Mouse (Mus musculus): Measurements from ENCODE around the gene Fam19a3. TPM values are rescaled to one million over a fixed set of nuclear protein-coding genes. Genes with fewer than 3 reads are reported as not detected.

Fam19a3 gene
- polyA plus RNA-seq, 1 experiment from 2014 or later: 1.2 TPM

GRCm38 (mm10) chr3:104789822-104790221 is 8.2 kb upstream of the Fam19a3 start:
- H3K4me2 ChIP-seq: peak overlapping the region; percentile 90
- no peaks in the 10 kb centered on the region; the same call in 1 of the 2 replicates for H3K27me3 ChIP-seq (ENCODE audit: control insufficient read depth, insufficient read depth, low read length)
- no peaks in the 10 kb centered on the region for H3K9me3 ChIP-seq (replicated peaks; ENCODE audit: control insufficient read depth, low read length)
- H3K9ac ChIP-seq (ENCODE audit: low read depth, low read length): peak overlapping the region; percentile 76
- peak overlapping the region; percentile 90 for H3K27ac ChIP-seq (ENCODE audit: low read depth, low read length)
- H3K36me3 ChIP-seq (ENCODE audit: control insufficient read depth, insufficient read depth, low read length): peaks cover 13% of the 10 kb centered on the region
- WGBS (ENCODE audit: insufficient replicate concordance): 18% methylated on average over 13 of the region's 13 CpGs
- ATAC-seq (replicated peaks; ENCODE audit: insufficient number of reproducible peaks, low FRiP score, low TSS enrichment): no peak
- H3K4me3 ChIP-seq (ENCODE audit: low read depth, low read length): peak overlapping the region; percentile 71
- peaks cover 44% of the 10 kb centered on the region for H3K4me1 ChIP-seq (ENCODE audit: control insufficient read depth, insufficient read depth, low read length)

- Histone ChIP-seq H3K9me3 (replicated peaks; ENCODE audit: control insufficient read depth, low read length) (no peaks in the 10 kb centered on the region), H3K9ac (ENCODE audit: low read depth, low read length) (peak overlapping the region; percentile 76), H3K4me2 (peak overlapping the region; percentile 90), H3K36me3 (ENCODE audit: control insufficient read depth, insufficient read depth, low read length) (peaks cover 13% of the 10 kb centered on the region), H3K4me1 (ENCODE audit: control insufficient read depth, insufficient read depth, low read length) (peaks cover 41% of the 10 kb centered on the region), H3K27ac (ENCODE audit: low read depth, low read length) (peak overlapping the region; percentile 90), H3K27me3 (ENCODE audit: control insufficient read depth, insufficient read depth, low read length) (no peaks in the 10 kb centered on the region; the same call in 1 of the 2 replicates), H3K4me3 (ENCODE audit: low read depth, low read length) (peak overlapping the region; percentile 71)
- WGBS (ENCODE audit: insufficient replicate concordance): 0% methylated on average over 10 of the region's 10 CpGs
- ATAC-seq (replicated peaks; ENCODE audit: insufficient number of reproducible peaks, low FRiP score, low TSS enrichment): no peak
These were observed 7.6 kb upstream of the Fam19a3 start for GRCm38 (mm10) chr3:104789312-104789605.

DNA sequence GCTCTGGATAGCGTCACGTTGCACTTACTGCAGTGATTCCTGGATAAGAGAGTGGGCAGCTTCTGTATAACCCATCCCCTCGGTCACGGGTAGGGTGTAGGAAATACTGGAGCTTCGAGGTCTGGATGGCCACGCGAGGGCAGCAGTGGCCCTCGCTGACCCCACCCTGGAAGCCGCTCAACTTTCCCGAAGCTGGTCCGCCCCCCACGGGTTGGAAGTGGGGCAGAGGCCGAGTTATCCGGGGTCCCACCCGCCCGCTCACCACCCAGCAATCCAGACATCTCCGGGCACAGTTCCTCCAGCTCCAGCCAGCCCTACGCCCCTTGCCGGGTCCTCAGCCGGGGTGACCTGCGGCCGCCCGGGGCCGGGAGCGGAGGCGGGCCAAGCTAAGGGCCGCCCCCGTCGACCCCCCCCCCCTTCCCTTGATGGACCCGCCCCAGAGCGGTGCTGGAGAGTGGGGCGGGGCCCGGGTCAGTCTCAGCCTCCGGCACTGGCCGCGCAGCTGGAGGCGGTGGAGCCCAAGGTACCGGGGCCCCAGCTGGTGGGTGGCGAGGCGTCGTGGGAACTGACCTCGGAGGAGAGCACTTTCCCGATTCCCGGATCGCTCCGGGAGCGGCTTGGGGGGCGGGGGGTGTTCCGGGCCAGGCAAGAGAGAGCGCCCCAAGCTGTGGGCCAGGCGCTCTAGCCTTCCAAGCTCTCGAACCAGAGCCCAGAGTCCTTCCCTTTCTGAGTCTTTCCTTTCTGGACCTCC is 7.1 kb upstream of the Fam19a3 start:
- Histone ChIP-seq H3K27ac (ENCODE audit: low read depth, low read length) (peak overlapping the region; percentile 90), H3K9ac (ENCODE audit: low read depth, low read length) (peak overlapping the region; percentile 76), H3K4me1 (ENCODE audit: control insufficient read depth, insufficient read depth, low read length) (peaks cover 36% of the 10 kb centered on the region), H3K4me3 (ENCODE audit: low read depth, low read length) (peak overlapping the region; percentile 71), H3K27me3 (ENCODE audit: control insufficient read depth, insufficient read depth, low read length) (no peaks in the 10 kb centered on the region; the same call in none of the 2 replicates), H3K36me3 (ENCODE audit: control insufficient read depth, insufficient read depth, low read length) (peaks cover 13% of the 10 kb centered on the region), H3K4me2 (peak overlapping the region; percentile 90), H3K9me3 (replicated peaks; ENCODE audit: control insufficient read depth, low read length) (no peaks in the 10 kb centered on the region)
- ATAC-seq (replicated peaks; ENCODE audit: insufficient number of reproducible peaks, low FRiP score, low TSS enrichment): peak; percentile 90
- WGBS (ENCODE audit: insufficient replicate concordance): under 1% methylated on average over 49 of the region's 52 CpGs

GRCm38 (mm10) chr3:104788075-104788474 is 6.4 kb upstream of the Fam19a3 start, which contains the start of gene Rhoc:
Gene Rhoc, plus strand, starts transcription at chr3:104788375.
- peaks cover 3% of the 10 kb centered on the region for H3K27me3 ChIP-seq (ENCODE audit: control insufficient read depth, insufficient read depth, low read length)
- peak within 1 kb of the TSS; percentile 90 for H3K27ac ChIP-seq (ENCODE audit: low read depth, low read length)
- peak within 1 kb of the TSS; percentile 90 for H3K4me2 ChIP-seq
- ATAC-seq (replicated peaks; ENCODE audit: insufficient number of reproducible peaks, low FRiP score, low TSS enrichment): peak; percentile 0; the same call in 1 of the 2 replicates
- peak within 1 kb of the TSS; percentile 76 for H3K9ac ChIP-seq (ENCODE audit: low read depth, low read length)
- peaks cover 12% of the 10 kb centered on the region for H3K36me3 ChIP-seq (ENCODE audit: control insufficient read depth, insufficient read depth, low read length)
- peaks cover 29% of the 10 kb centered on the region for H3K4me1 ChIP-seq (ENCODE audit: control insufficient read depth, insufficient read depth, low read length)
- no peaks in the 10 kb centered on the region for H3K9me3 ChIP-seq (replicated peaks; ENCODE audit: control insufficient read depth, low read length)
- 19% methylated on average over 3 of the region's 3 CpGs for WGBS (ENCODE audit: insufficient replicate concordance)
- peak within 1 kb of the TSS; percentile 71 for H3K4me3 ChIP-seq (ENCODE audit: low read depth, low read length)

- no peak for ATAC-seq (replicated peaks; ENCODE audit: insufficient number of reproducible peaks, low FRiP score, low TSS enrichment)
- peaks cover 11% of the 10 kb centered on the region for H3K27me3 ChIP-seq (ENCODE audit: control insufficient read depth, insufficient read depth, low read length)
- H3K36me3 ChIP-seq (ENCODE audit: control insufficient read depth, insufficient read depth, low read length): no peaks in the 10 kb centered on the region
- WGBS (ENCODE audit: insufficient replicate concordance): 85% methylated on average over 6 of the region's 6 CpGs
- H3K4me3 ChIP-seq (ENCODE audit: low read depth, low read length): no peak overlapping the region
- no peaks in the 10 kb centered on the region for H3K9me3 ChIP-seq (replicated peaks; ENCODE audit: control insufficient read depth, low read length)
- no peak overlapping the region for H3K4me2 ChIP-seq
- H3K9ac ChIP-seq (ENCODE audit: low read depth, low read length): no peak overlapping the region
- no peak overlapping the region for H3K27ac ChIP-seq (ENCODE audit: low read depth, low read length)
- peaks cover 24% of the 10 kb centered on the region for H3K4me1 ChIP-seq (ENCODE audit: control insufficient read depth, insufficient read depth, low read length)
These were observed 3.6 kb upstream of the Fam19a3 start for GRCm38 (mm10) chr3:104785284-104785683.

DNA sequence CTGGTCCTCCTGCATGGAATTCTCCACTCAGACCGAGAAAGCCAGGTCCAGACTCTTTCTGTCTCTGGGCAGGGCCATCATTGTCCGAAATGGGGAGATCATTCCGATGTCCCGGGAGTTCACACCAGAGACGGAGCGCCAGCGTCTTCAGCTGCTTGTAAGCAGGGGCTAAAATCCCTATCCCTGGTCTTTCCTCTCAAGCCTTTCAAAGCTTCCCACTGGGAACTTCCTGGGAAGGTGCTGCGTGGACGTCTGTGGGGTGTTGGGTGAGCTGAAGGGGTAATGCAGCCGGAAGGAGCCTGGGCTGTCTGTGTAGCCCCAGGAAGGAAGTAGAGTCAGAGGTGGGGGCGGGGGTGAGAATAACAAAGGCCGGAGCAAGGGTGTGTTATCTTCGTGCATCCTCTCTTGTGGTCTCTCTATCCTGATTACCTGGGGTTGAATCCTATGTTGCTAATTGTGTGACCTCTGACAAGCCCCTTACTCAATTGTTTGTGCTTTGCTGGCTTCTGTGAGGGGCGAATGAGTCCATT is 2.4 kb upstream of the Fam19a3 start:
- Histone ChIP-seq H3K36me3 (ENCODE audit: control insufficient read depth, insufficient read depth, low read length) (no peaks in the 10 kb centered on the region), H3K4me2 (0 out of 2 replicates have a peak overlapping the region, but pooled peaks have one; percentile 5), H3K27me3 (ENCODE audit: control insufficient read depth, insufficient read depth, low read length) (peaks cover 18% of the 10 kb centered on the region), H3K9ac (ENCODE audit: low read depth, low read length) (0 out of 2 replicates have a peak overlapping the region, but pooled peaks have one; percentile 11), H3K9me3 (replicated peaks; ENCODE audit: control insufficient read depth, low read length) (no peaks in the 10 kb centered on the region), H3K27ac (ENCODE audit: low read depth, low read length) (no peak overlapping the region), H3K4me1 (ENCODE audit: control insufficient read depth, insufficient read depth, low read length) (peaks cover 20% of the 10 kb centered on the region), H3K4me3 (ENCODE audit: low read depth, low read length) (no peak overlapping the region)
- no peak for ATAC-seq (replicated peaks; ENCODE audit: insufficient number of reproducible peaks, low FRiP score, low TSS enrichment)
- 29% methylated on average over 14 of the region's 14 CpGs for WGBS (ENCODE audit: insufficient replicate concordance)

GRCm38 (mm10) chr3:104782061-104782681 is 531 bp upstream of the Fam19a3 start:
- 17% methylated on average over 12 of the region's 12 CpGs for WGBS (ENCODE audit: insufficient replicate concordance)
- Histone ChIP-seq H3K27ac (ENCODE audit: low read depth, low read length) (peak overlapping the region; percentile 76; the same call in 1 of the 2 replicates), H3K9ac (ENCODE audit: low read depth, low read length) (peak overlapping the region; percentile 80), H3K4me2 (peak overlapping the region; percentile 100), H3K4me1 (ENCODE audit: control insufficient read depth, insufficient read depth, low read length) (peaks cover 20% of the 10 kb centered on the region), H3K36me3 (ENCODE audit: control insufficient read depth, insufficient read depth, low read length) (no peaks in the 10 kb centered on the region), H3K4me3 (ENCODE audit: low read depth, low read length) (peak overlapping the region; percentile 72), H3K9me3 (replicated peaks; ENCODE audit: control insufficient read depth, low read length) (no peaks in the 10 kb centered on the region), H3K27me3 (ENCODE audit: control insufficient read depth, insufficient read depth, low read length) (peaks cover 32% of the 10 kb centered on the region)
- no peak for ATAC-seq (replicated peaks; ENCODE audit: insufficient number of reproducible peaks, low FRiP score, low TSS enrichment)

GRCm38 (mm10) chr3:104780561-104781420 is 849 bp downstream of the Fam19a3 start, which contains the start of gene Ppm1j:
Gene Ppm1j, plus strand, starts transcription at chr3:104781056.
- no peaks in the 10 kb centered on the region for H3K9me3 ChIP-seq (replicated peaks; ENCODE audit: control insufficient read depth, low read length)
- peaks cover 46% of the 10 kb centered on the region for H3K27me3 ChIP-seq (ENCODE audit: control insufficient read depth, insufficient read depth, low read length)
- under 1% methylated on average over 56 of the region's 56 CpGs for WGBS (ENCODE audit: insufficient replicate concordance)
- H3K4me2 ChIP-seq: peak within 1 kb of the TSS; percentile 100
- no peaks in the 10 kb centered on the region for H3K36me3 ChIP-seq (ENCODE audit: control insufficient read depth, insufficient read depth, low read length)
- peak within 1 kb of the TSS; percentile 72 for H3K4me3 ChIP-seq (ENCODE audit: low read depth, low read length)
- ATAC-seq (replicated peaks; ENCODE audit: insufficient number of reproducible peaks, low FRiP score, low TSS enrichment): peak; percentile 53
- peak within 1 kb of the TSS; percentile 80 for H3K9ac ChIP-seq (ENCODE audit: low read depth, low read length)
- peaks cover 20% of the 10 kb centered on the region for H3K4me1 ChIP-seq (ENCODE audit: control insufficient read depth, insufficient read depth, low read length)
- peak within 1 kb of the TSS; percentile 76 for H3K27ac ChIP-seq (ENCODE audit: low read depth, low read length)

Measured in heart, embryonic 11.5 days (tissue).